Mouse (Mus musculus): ENCODE measurements around the gene Lancl2. TPM values are rescaled to one million over a fixed set of nuclear protein-coding genes. Genes with fewer than 3 reads are reported as not detected.

Gene Lancl2
- polyA plus RNA-seq, 1 experiment from 2014 or later: 44.6 TPM

DNA sequence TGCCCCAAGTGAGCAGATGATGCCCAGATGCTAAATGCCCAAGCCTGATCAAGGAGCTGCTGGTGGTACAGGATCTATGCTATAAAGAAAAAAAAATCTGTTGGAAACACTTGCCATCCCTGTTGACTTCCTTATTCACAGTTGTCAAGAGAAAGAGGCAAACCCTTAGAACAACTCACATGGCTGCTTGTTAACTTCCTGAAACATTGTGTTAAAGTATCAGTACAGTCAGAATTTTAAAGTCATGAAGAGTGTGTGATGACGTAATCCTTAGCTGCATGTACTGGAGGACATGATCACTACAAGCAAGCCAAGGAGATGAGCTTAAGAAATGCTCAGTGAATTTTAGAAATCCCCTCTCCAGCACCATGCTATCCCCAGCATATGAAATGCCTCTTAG lies 71.5 kb downstream of the Lancl2 start:
- Histone ChIP-seq H3K9ac (ENCODE audit: low read length) (no peak overlapping the region), H3K4me2 (ENCODE audit: low read depth, severe bottlenecking) (no peak overlapping the region), H3K27me3 (ENCODE audit: control insufficient read depth, insufficient read depth, low read length) (no peaks in the 10 kb centered on the region), H3K4me3 (ENCODE audit: low read depth, low read length) (no peak overlapping the region), H3K27ac (replicated peaks; ENCODE audit: low read depth, low read length) (no peak overlapping the region), H3K36me3 (ENCODE audit: control insufficient read depth, insufficient read depth, low read length) (peaks cover 4% of the 10 kb centered on the region), H3K9me3 (ENCODE audit: control insufficient read depth, low read length) (no peaks in the 10 kb centered on the region), H3K4me1 (ENCODE audit: control insufficient read depth, insufficient read depth, low read length) (no peaks in the 10 kb centered on the region)
- no peak for DNase-seq (ENCODE audit: low spot score)
- WGBS: 92% methylated on average over 1 of the region's 1 CpGs
- ATAC-seq (ENCODE audit: insufficient number of reproducible peaks, low FRiP score, low TSS enrichment, low read depth): no peak

DNA sequence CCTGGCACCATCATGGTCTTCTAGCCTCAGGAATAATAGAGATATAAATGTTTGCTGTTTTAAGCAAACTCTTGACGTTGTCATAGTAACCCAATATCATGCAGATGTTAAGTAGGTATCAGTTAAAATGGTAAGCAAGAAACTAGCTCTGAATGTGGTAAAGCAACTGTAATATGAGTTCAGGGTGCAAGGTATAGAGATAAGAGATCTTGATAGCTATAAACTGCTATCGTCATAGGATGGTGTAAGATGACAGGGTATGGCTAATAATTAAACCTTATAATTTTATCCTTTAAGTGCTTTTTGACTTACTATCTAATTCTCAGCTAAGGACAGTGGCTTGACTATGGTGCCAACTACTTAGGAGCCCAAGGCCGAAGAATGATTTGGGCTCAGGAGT lies 78.0 kb downstream of the Lancl2 start:
- Histone ChIP-seq H3K4me1 (ENCODE audit: control insufficient read depth, insufficient read depth, low read length) (no peaks in the 10 kb centered on the region), H3K36me3 (ENCODE audit: control insufficient read depth, insufficient read depth, low read length) (no peaks in the 10 kb centered on the region), H3K4me3 (ENCODE audit: low read depth, low read length) (no peak overlapping the region), H3K9ac (ENCODE audit: low read length) (no peak overlapping the region), H3K9me3 (ENCODE audit: control insufficient read depth, low read length) (no peaks in the 10 kb centered on the region), H3K27ac (replicated peaks; ENCODE audit: low read depth, low read length) (no peak overlapping the region), H3K4me2 (ENCODE audit: low read depth, severe bottlenecking) (no peak overlapping the region), H3K27me3 (ENCODE audit: control insufficient read depth, insufficient read depth, low read length) (no peaks in the 10 kb centered on the region)
- 95% methylated on average over 3 of the region's 3 CpGs for WGBS
- DNase-seq (ENCODE audit: low spot score): no peak
- no peak for ATAC-seq (ENCODE audit: insufficient number of reproducible peaks, low FRiP score, low TSS enrichment, low read depth)

DNA sequence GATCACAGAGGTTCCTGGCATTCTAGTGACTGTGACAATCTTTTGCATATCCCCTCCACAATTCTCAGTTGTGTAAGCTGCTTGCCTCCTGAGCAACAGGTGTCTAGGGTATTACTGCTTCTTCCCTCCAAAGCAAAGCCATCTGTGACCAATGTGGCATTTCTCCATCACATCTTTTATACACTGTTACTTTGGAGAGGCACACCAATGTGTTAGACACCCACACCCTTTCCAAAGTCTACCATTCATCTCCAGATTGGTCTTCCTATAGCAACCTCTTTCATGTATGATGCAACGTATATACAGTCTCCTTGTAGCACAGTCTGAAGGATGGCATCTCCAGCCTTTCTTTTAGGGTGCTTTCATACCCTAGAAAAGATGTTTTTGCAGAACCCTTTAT lies 80.3 kb downstream of the Lancl2 start:
- H3K36me3 ChIP-seq (ENCODE audit: control insufficient read depth, insufficient read depth, low read length): no peaks in the 10 kb centered on the region
- H3K4me3 ChIP-seq (ENCODE audit: low read depth, low read length): no peak overlapping the region
- no peaks in the 10 kb centered on the region for H3K27me3 ChIP-seq (ENCODE audit: control insufficient read depth, insufficient read depth, low read length)
- no peak overlapping the region for H3K27ac ChIP-seq (replicated peaks; ENCODE audit: low read depth, low read length)
- no peaks in the 10 kb centered on the region for H3K4me1 ChIP-seq (ENCODE audit: control insufficient read depth, insufficient read depth, low read length)
- no peak for DNase-seq (ENCODE audit: low spot score)
- ATAC-seq (ENCODE audit: insufficient number of reproducible peaks, low FRiP score, low TSS enrichment, low read depth): no peak
- H3K9me3 ChIP-seq (ENCODE audit: control insufficient read depth, low read length): no peaks in the 10 kb centered on the region
- H3K4me2 ChIP-seq (ENCODE audit: low read depth, severe bottlenecking): no peak overlapping the region
- 96% methylated on average over 1 of the region's 1 CpGs for WGBS
- H3K9ac ChIP-seq (ENCODE audit: low read length): no peak overlapping the region

DNA sequence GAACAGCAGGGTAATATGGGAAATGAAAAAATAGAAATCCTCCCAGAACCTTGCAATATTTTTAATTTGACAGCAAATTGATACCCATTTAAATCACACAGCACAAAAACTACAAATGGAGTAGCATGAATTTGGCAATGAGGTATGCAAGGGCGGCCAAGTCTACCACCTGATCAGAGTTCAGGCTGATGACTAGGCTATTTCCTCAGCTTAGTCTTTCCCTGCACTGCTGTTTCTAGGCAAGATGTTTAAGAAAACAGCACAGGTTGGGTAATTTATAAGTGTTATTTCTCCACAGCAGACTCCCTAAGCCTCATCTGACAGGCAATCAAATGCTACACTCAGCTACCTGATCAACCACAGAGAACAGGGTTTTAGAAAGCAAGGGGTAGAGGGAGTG lies 81.9 kb downstream of the Lancl2 start:
- no peak for ATAC-seq (ENCODE audit: insufficient number of reproducible peaks, low FRiP score, low TSS enrichment, low read depth)
- 97% methylated on average over 1 of the region's 1 CpGs for WGBS

GRCm38 (mm10) chr6:57787376-57787775 lies 85.0 kb downstream of the Lancl2 start:
- Histone ChIP-seq H3K4me1 (ENCODE audit: control insufficient read depth, insufficient read depth, low read length) (no peaks in the 10 kb centered on the region), H3K4me3 (ENCODE audit: low read depth, low read length) (no peak overlapping the region), H3K27ac (replicated peaks; ENCODE audit: low read depth, low read length) (no peak overlapping the region), H3K36me3 (ENCODE audit: control insufficient read depth, insufficient read depth, low read length) (peaks cover 3% of the 10 kb centered on the region; the same call in 1 of the 2 replicates), H3K9me3 (ENCODE audit: control insufficient read depth, low read length) (no peaks in the 10 kb centered on the region), H3K4me2 (ENCODE audit: low read depth, severe bottlenecking) (no peak overlapping the region), H3K27me3 (ENCODE audit: control insufficient read depth, insufficient read depth, low read length) (no peaks in the 10 kb centered on the region), H3K9ac (ENCODE audit: low read length) (no peak overlapping the region)
- WGBS: 94% methylated on average over 6 of the region's 6 CpGs
- no peak for ATAC-seq (ENCODE audit: insufficient number of reproducible peaks, low FRiP score, low TSS enrichment, low read depth)
- DNase-seq (ENCODE audit: low spot score): no peak

More for the DNA sequence above, 81.9 kb downstream of the Lancl2 start:
- Histone ChIP-seq H3K4me3 (ENCODE audit: low read depth, low read length) (no peak overlapping the region), H3K4me1 (ENCODE audit: control insufficient read depth, insufficient read depth, low read length) (no peaks in the 10 kb centered on the region), H3K9me3 (ENCODE audit: control insufficient read depth, low read length) (no peaks in the 10 kb centered on the region), H3K27ac (replicated peaks; ENCODE audit: low read depth, low read length) (no peak overlapping the region), H3K36me3 (ENCODE audit: control insufficient read depth, insufficient read depth, low read length) (no peaks in the 10 kb centered on the region), H3K27me3 (ENCODE audit: control insufficient read depth, insufficient read depth, low read length) (no peaks in the 10 kb centered on the region), H3K9ac (ENCODE audit: low read length) (no peak overlapping the region), H3K4me2 (ENCODE audit: low read depth, severe bottlenecking) (no peak overlapping the region)
- no peak for DNase-seq (ENCODE audit: low spot score)

Other genes starting within 250 kb of the Lancl2 start
- gene Ppm1k, start 167.1 kb upstream of the Lancl2 start, polyA plus RNA-seq (2014; fragmentation: Nextera tagmentation; extraction: Ambion mirVana): 5.0 and 5.8 TPM in 2 replicates
- 1.6 and 2.1 TPM in 2 replicates for gene Herc6, start 121.5 kb upstream of the Lancl2 start, polyA plus RNA-seq (2014; fragmentation: Nextera tagmentation; extraction: Ambion mirVana)
- gene Pyurf, start 10.5 kb upstream of the Lancl2 start, polyA plus RNA-seq (2014; fragmentation: Nextera tagmentation; extraction: Ambion mirVana): 17.2 and 18.9 TPM in 2 replicates
- 37.1 and 50.5 TPM in 2 replicates for gene Vopp1, start 122.6 kb downstream of the Lancl2 start, polyA plus RNA-seq (2014; fragmentation: Nextera tagmentation; extraction: Ambion mirVana)
- gene Vmn1r21, start 147.8 kb downstream of the Lancl2 start, polyA plus RNA-seq (2014; fragmentation: Nextera tagmentation; extraction: Ambion mirVana): not detected in 2 replicates
- gene Vmn1r22, start 205.5 kb downstream of the Lancl2 start, polyA plus RNA-seq (2014; fragmentation: Nextera tagmentation; extraction: Ambion mirVana): not detected in 2 replicates
- gene Vmn1r23, start 224.3 kb downstream of the Lancl2 start, polyA plus RNA-seq (2014; fragmentation: Nextera tagmentation; extraction: Ambion mirVana): not detected in 2 replicates